ENCODE assay signal across 10 mouse cellular contexts in genomic region chr14:50352438-50352837, GRCm38 (mm10). TPM values are rescaled to one million over a fixed set of nuclear protein-coding genes. Genes with fewer than 3 reads are reported as not detected.
A peak's percentile ranks its signal among the peaks of the same experiment; 100 is the strongest.
DNase-seq lines count a peak whose midpoint lies in the region; ATAC-seq and TF ChIP-seq lines count a peak whose summit lies in the region.
"Had no signal": no experiment of that assay in that cellular context is flagged by ENCODE, and none has a peak within 500 bp of the region (broad histone marks: within the 10 kb centered on the region; RNA-seq: fewer than 3 reads in every experiment).

No protein-coding gene starts in this region.

- no peaks in the 10 kb centered on the region for H3K27me3 ChIP-seq in kidney, embryonic 16.5 days (ENCODE audit: insufficient read depth, low read length)
- H3K27me3 ChIP-seq in E14TG2a.4 (ENCODE audit: insufficient read depth, low read length) = no peaks in the 10 kb centered on the region
- no peaks in the 10 kb centered on the region for H3K27me3 ChIP-seq in midbrain, embryonic 13.5 days
- no peaks in the 10 kb centered on the region for H3K27me3 ChIP-seq in intestine, embryonic 15.5 days (replicated peaks)
- H3K27me3 ChIP-seq: hindbrain, embryonic 15.5 days had no signal

- no peak overlapping the region for H3K4me3 ChIP-seq in kidney, embryonic 16.5 days (ENCODE audit: low read length)
- no peak overlapping the region for H3K4me3 ChIP-seq in E14TG2a.4 (replicated peaks; ENCODE audit: low read length)
- H3K4me3 ChIP-seq in midbrain, embryonic 13.5 days (replicated peaks) = no peak overlapping the region
- H3K4me3 ChIP-seq in intestine, embryonic 15.5 days (replicated peaks) = no peak overlapping the region
- H3K4me3 ChIP-seq: hindbrain, embryonic 15.5 days; myocyte had no signal

- WGBS in kidney, embryonic 16.5 days = 50% methylated on average over 3 of the region's 3 CpGs
- 56% methylated on average over 3 of the region's 3 CpGs for WGBS in midbrain, embryonic 13.5 days
- 54% methylated on average over 3 of the region's 3 CpGs for WGBS in intestine, embryonic 15.5 days

- TF ChIP-seq CTCF in E14TG2a.4 (conservative IDR thresholded peaks at IDR 0.05; ENCODE audit: low read length) = peak; percentile 59

- no peak overlapping the region for H3K4me2 ChIP-seq in kidney, embryonic 16.5 days (replicated peaks; ENCODE audit: low read depth, low read length)
- H3K4me2 ChIP-seq in midbrain, embryonic 13.5 days (replicated peaks) = no peak overlapping the region
- H3K4me2 ChIP-seq in intestine, embryonic 15.5 days (replicated peaks) = no peak overlapping the region
- H3K4me2 ChIP-seq: hindbrain, embryonic 15.5 days had no signal

- no peak overlapping the region for H3K27ac ChIP-seq in kidney, embryonic 16.5 days (ENCODE audit: low read length)
- no peak overlapping the region for H3K27ac ChIP-seq in midbrain, embryonic 13.5 days
- H3K27ac ChIP-seq in intestine, embryonic 15.5 days = no peak overlapping the region
- H3K27ac ChIP-seq: hindbrain, embryonic 15.5 days had no signal

- H3K9ac ChIP-seq in kidney, embryonic 16.5 days (replicated peaks; ENCODE audit: low read length) = no peak overlapping the region
- no peak overlapping the region for H3K9ac ChIP-seq in midbrain, embryonic 13.5 days (replicated peaks)
- H3K9ac ChIP-seq in intestine, embryonic 15.5 days = no peak overlapping the region
- H3K9ac ChIP-seq: hindbrain, embryonic 15.5 days had no signal

- H3K36me3 ChIP-seq in kidney, embryonic 16.5 days (ENCODE audit: insufficient read depth, low read length) = no peaks in the 10 kb centered on the region
- H3K36me3 ChIP-seq in E14TG2a.4 (ENCODE audit: insufficient read depth, low read length) = no peaks in the 10 kb centered on the region
- H3K36me3 ChIP-seq in midbrain, embryonic 13.5 days = no peaks in the 10 kb centered on the region
- no peaks in the 10 kb centered on the region for H3K36me3 ChIP-seq in intestine, embryonic 15.5 days
- H3K36me3 ChIP-seq: hindbrain, embryonic 15.5 days had no signal

- H3K9me3 ChIP-seq in kidney, embryonic 16.5 days (ENCODE audit: low read length) = no peaks in the 10 kb centered on the region
- peaks cover 17% of the 10 kb centered on the region for H3K9me3 ChIP-seq in E14TG2a.4 (ENCODE audit: low read length)
- no peaks in the 10 kb centered on the region for H3K9me3 ChIP-seq in midbrain, embryonic 13.5 days
- no peaks in the 10 kb centered on the region for H3K9me3 ChIP-seq in intestine, embryonic 15.5 days
- H3K9me3 ChIP-seq: hindbrain, embryonic 15.5 days had no signal

- ATAC-seq in kidney, embryonic 16.5 days (ENCODE audit: low FRiP score, low TSS enrichment) = no peak
- ATAC-seq in midbrain, embryonic 13.5 days = no peak
- no peak for ATAC-seq in megakaryocyte-erythroid progenitor cell, adult 5-6 weeks (replicated peaks; ENCODE audit: low FRiP score, low TSS enrichment, poor library complexity, severe bottlenecking)
- ATAC-seq in intestine, embryonic 15.5 days = no peak

- no peaks in the 10 kb centered on the region for H3K4me1 ChIP-seq in kidney, embryonic 16.5 days (ENCODE audit: insufficient read depth, low read length)
- no peaks in the 10 kb centered on the region for H3K4me1 ChIP-seq in E14TG2a.4 (replicated peaks; ENCODE audit: low read depth, low read length)
- no peaks in the 10 kb centered on the region for H3K4me1 ChIP-seq in midbrain, embryonic 13.5 days (replicated peaks)
- H3K4me1 ChIP-seq in intestine, embryonic 15.5 days (replicated peaks) = no peaks in the 10 kb centered on the region
- H3K4me1 ChIP-seq: hindbrain, embryonic 15.5 days had no signal

- peak; percentile 29 for DNase-seq in kidney, adult 9 months
- peak; percentile 81 for DNase-seq in R1 (ENCODE audit: low read depth, low spot score)
- DNase-seq in kidney, postnatal 10 days = peak; percentile 5

RNA-seq across cellular contexts. Expression of gene Olfr735, which starts 3.8 kb away (rescaled TPM):
- not detected in 2 replicates for polyA plus RNA-seq in kidney, embryonic 16.5 days (2015; fragmentation: Nextera tagmentation; extraction: Ambion mirVana)
- polyA plus RNA-seq in midbrain, embryonic 13.5 days (2015; fragmentation: Nextera tagmentation; extraction: Ambion mirVana) = not detected in 2 replicates
- total RNA-seq in megakaryocyte-erythroid progenitor cell, adult 5-6 weeks (2014; fragmentation: Nextera tagmentation) = not detected in 2 replicates
- not detected in 2 replicates for total RNA-seq in megakaryocyte-erythroid progenitor cell, adult 5-6 weeks (2017)
- not detected in 2 replicates for polyA plus RNA-seq in intestine, embryonic 15.5 days (2015; fragmentation: Nextera tagmentation; extraction: Ambion mirVana)
- polyA plus RNA-seq: hindbrain, embryonic 15.5 days; myocyte had no signal

RNA-seq across cellular contexts. Expression of gene Tlr11, which starts 5.3 kb away (rescaled TPM):
- polyA plus RNA-seq in kidney, embryonic 16.5 days (2015; fragmentation: Nextera tagmentation; extraction: Ambion mirVana) = not detected in 2 replicates
- polyA plus RNA-seq in midbrain, embryonic 13.5 days (2015; fragmentation: Nextera tagmentation; extraction: Ambion mirVana) = not detected in 2 replicates
- total RNA-seq in megakaryocyte-erythroid progenitor cell, adult 5-6 weeks (2014; fragmentation: Nextera tagmentation) = not detected in 2 replicates
- 0.11 TPM in 1 of 2 replicates, not detected in the other for total RNA-seq in megakaryocyte-erythroid progenitor cell, adult 5-6 weeks (2017)
- 0.10 TPM in 1 of 2 replicates, not detected in the other for polyA plus RNA-seq in intestine, embryonic 15.5 days (2015; fragmentation: Nextera tagmentation; extraction: Ambion mirVana)
- polyA plus RNA-seq: hindbrain, embryonic 15.5 days; myocyte had no signal

RNA-seq across cellular contexts. Expression of gene Olfr734, which starts 25.9 kb away (rescaled TPM):
- not detected in 2 replicates for polyA plus RNA-seq in kidney, embryonic 16.5 days (2015; fragmentation: Nextera tagmentation; extraction: Ambion mirVana)
- polyA plus RNA-seq in midbrain, embryonic 13.5 days (2015; fragmentation: Nextera tagmentation; extraction: Ambion mirVana) = not detected in 2 replicates
- total RNA-seq in megakaryocyte-erythroid progenitor cell, adult 5-6 weeks (2014; fragmentation: Nextera tagmentation) = not detected in 2 replicates
- total RNA-seq in megakaryocyte-erythroid progenitor cell, adult 5-6 weeks (2017) = not detected in 2 replicates
- polyA plus RNA-seq in intestine, embryonic 15.5 days (2015; fragmentation: Nextera tagmentation; extraction: Ambion mirVana) = not detected in 2 replicates
- polyA plus RNA-seq: hindbrain, embryonic 15.5 days; myocyte had no signal

RNA-seq across cellular contexts. Expression of gene Olfr736, which starts 28.5 kb away (rescaled TPM):
- not detected in 2 replicates for polyA plus RNA-seq in kidney, embryonic 16.5 days (2015; fragmentation: Nextera tagmentation; extraction: Ambion mirVana)
- not detected in 2 replicates for polyA plus RNA-seq in midbrain, embryonic 13.5 days (2015; fragmentation: Nextera tagmentation; extraction: Ambion mirVana)
- total RNA-seq in megakaryocyte-erythroid progenitor cell, adult 5-6 weeks (2014; fragmentation: Nextera tagmentation) = not detected in 2 replicates
- total RNA-seq in megakaryocyte-erythroid progenitor cell, adult 5-6 weeks (2017) = not detected in 2 replicates
- not detected in 2 replicates for polyA plus RNA-seq in intestine, embryonic 15.5 days (2015; fragmentation: Nextera tagmentation; extraction: Ambion mirVana)
- polyA plus RNA-seq: hindbrain, embryonic 15.5 days; myocyte had no signal

RNA-seq across cellular contexts. Expression of gene Olfr733, which starts 51.1 kb away (rescaled TPM):
- not detected in 2 replicates for polyA plus RNA-seq in kidney, embryonic 16.5 days (2015; fragmentation: Nextera tagmentation; extraction: Ambion mirVana)
- not detected in 2 replicates for polyA plus RNA-seq in midbrain, embryonic 13.5 days (2015; fragmentation: Nextera tagmentation; extraction: Ambion mirVana)
- total RNA-seq in megakaryocyte-erythroid progenitor cell, adult 5-6 weeks (2014; fragmentation: Nextera tagmentation) = not detected in 2 replicates
- total RNA-seq in megakaryocyte-erythroid progenitor cell, adult 5-6 weeks (2017) = not detected in 2 replicates
- not detected in 2 replicates for polyA plus RNA-seq in intestine, embryonic 15.5 days (2015; fragmentation: Nextera tagmentation; extraction: Ambion mirVana)
- polyA plus RNA-seq: hindbrain, embryonic 15.5 days; myocyte had no signal

Comparison
In these comparisons a context has a peak if more than half of its experiments do, and no peak if none do; other contexts are left out.
1. DNase-seq: peak in every context shown above with its lines; median percentile 81 in R1; 29 in kidney, adult 9 months; 5 in kidney, postnatal 10 days.